Mouse (Mus musculus) macrophage (primary cell): ENCODE data around the gene Uso1. TPM values are rescaled to one million over a fixed set of nuclear protein-coding genes. Genes with fewer than 3 reads are reported as not detected.
A peak's percentile ranks its signal among the peaks of the same experiment; 100 is the strongest.

Experiments used
- H3K27ac ChIP-seq: fragments of 350-480 bp; formaldehyde crosslinking; 2 replicates; pipeline ENCODE4 v1.9.0; 2021
- H3K36me3 ChIP-seq: fragments of 350-480 bp; formaldehyde crosslinking; 2 replicates; pipeline ENCODE4 v1.9.0; 2021; ENCODE audit errors: inconsistent target
- H3K4me3 ChIP-seq: fragments of 350-480 bp; formaldehyde crosslinking; 2 replicates; pipeline ENCODE4 v1.9.0; 2021; ENCODE audit errors: inconsistent target
- H3K79me2 ChIP-seq: fragments of 350-480 bp; formaldehyde crosslinking; 2 replicates; pipeline ENCODE4 v1.9.0; 2021; ENCODE audit errors: inconsistent target
- WGBS: methylation state at CpG from one replicate; pipeline ENCODE4 v1.1.7; 2026; ENCODE audit warnings: inconsistent platforms; ENCODE audit not compliant: missing documents; 5-methylcytosine and 5-hydroxymethylcytosine counted together
- polyA plus RNA-seq: library from polyadenylated mRNA; stranded (reverse); fragments of 250-400 nt; gene quantifications from 3 replicates; pipeline ENCODE4 v1.2.4, GENCODE M21; 2018; ENCODE audit warnings: inconsistent platforms

The Uso1 gene
- polyA plus RNA-seq, 1 experiment from 2014 or later = 62.5 TPM

DNA sequence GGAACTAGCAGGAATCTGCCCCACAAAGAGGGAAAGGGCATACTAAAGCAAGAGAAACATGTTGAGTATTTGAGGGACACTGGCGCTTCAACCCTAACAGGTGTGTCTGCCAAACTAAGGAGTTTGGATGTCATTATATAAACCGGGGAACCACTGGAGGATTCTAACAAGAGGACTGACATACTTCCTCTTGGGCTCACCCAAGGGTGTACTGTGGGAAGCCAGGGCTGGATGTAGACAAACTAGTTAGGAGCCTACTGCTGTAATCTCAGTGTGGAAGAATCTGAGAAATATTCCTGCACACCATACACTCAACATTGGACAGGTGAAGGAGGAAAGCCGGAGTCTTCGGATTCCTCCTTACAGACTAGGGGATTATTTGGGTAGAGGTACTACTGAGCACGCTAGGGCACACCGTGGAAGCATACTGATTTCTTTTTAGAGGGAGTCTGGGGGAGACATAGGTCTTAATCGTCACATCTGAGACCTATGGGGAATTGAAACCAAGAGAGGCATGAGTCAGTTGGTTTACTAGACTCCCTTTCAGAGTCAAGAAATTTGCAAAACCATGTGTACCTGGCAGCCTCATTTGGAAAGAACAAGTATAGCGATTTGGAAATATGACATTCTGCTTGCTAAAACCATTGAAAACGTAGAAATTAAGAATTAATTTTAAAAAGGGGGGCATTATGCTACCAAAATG, 1.1 kb upstream of the Uso1 start:
- peak overlapping the region; percentile 61 for H3K4me3 ChIP-seq
- 40% methylated on average over 9 of the region's 9 CpGs for WGBS
- H3K79me2 ChIP-seq = peaks cover 34% of the 10 kb centered on the region
- 0 out of 2 replicates have a peak overlapping the region, but pooled peaks have one; percentile 24 for H3K27ac ChIP-seq
- no peaks in the 10 kb centered on the region for H3K36me3 ChIP-seq

DNA sequence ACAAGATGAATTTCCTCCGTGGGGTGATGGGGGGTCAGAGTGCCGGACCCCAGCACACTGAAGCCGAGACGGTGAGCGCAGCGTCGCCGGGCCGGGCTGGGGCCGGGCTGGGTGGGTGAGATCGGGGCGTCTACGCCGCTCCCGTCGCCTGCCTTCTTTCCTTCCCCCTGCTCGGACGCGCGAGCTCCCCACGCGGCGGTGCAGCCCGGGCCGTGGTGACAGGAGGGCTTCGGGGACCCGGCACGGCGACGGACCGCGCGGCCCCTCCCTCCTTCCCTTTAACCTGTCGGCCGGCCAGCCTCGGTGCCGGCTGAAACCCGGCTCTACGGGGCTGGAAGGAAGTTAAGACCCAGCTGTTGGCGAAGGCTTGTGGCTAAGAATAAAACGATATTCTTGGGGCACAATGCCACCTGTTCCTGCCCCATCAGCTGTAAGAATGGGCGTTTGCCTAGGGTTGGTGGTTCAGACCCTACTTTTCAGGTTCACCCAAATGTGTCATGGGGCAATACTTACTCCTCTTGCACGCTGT, 419 bp downstream of the Uso1 start:
- 0% methylated on average over 36 of the region's 43 CpGs for WGBS
- Histone ChIP-seq H3K27ac (0 out of 2 replicates have a peak overlapping the region, but pooled peaks have one; percentile 15), H3K4me3 (peak overlapping the region; percentile 66), H3K79me2 (peaks cover 49% of the 10 kb centered on the region), H3K36me3 (no peaks in the 10 kb centered on the region)

DNA sequence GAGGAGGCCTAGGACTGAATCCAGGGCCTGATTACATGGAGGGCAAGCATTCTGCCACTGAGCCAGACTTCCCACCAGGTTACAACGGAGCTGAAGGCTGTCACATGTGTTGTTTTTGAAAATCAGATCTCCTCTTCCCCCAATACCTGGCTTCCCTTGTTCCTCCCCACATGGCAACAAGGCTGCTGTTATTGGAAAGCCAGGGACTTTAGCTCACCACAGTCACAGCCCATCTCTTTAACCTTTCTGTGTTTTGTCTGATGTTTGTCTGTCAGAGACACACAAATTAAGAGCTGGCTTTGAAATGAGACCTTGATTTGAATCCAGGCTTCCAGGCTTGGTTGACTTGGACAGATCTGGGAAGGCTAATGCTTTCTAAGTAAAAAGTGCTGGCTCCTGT, 1.5 kb downstream of the Uso1 start:
- Histone ChIP-seq H3K36me3 (no peaks in the 10 kb centered on the region), H3K27ac (no peak overlapping the region), H3K4me3 (peak overlapping the region; percentile 66; the same call in 1 of the 2 replicates), H3K79me2 (peaks cover 59% of the 10 kb centered on the region)
- WGBS = 56% methylated on average over 1 of the region's 1 CpGs

GRCm38 (mm10) chr5:92141696-92142095, 4.0 kb downstream of the Uso1 start:
- WGBS = 96% methylated on average over 5 of the region's 5 CpGs
- H3K4me3 ChIP-seq = no peak overlapping the region

GRCm38 (mm10) chr5:92142481-92142880, 4.7 kb downstream of the Uso1 start:
- H3K36me3 ChIP-seq = no peaks in the 10 kb centered on the region
- peaks cover 92% of the 10 kb centered on the region for H3K79me2 ChIP-seq
- WGBS = 48% methylated on average over 3 of the region's 3 CpGs
- H3K27ac ChIP-seq = 0 out of 2 replicates have a peak overlapping the region, but pooled peaks have one; percentile 24
- H3K4me3 ChIP-seq = no peak overlapping the region

More at GRCm38 (mm10) chr5:92141696-92142095, 4.0 kb downstream of the Uso1 start:
- no peaks in the 10 kb centered on the region for H3K36me3 ChIP-seq
- H3K79me2 ChIP-seq = peaks cover 84% of the 10 kb centered on the region
- no peak overlapping the region for H3K27ac ChIP-seq

DNA sequence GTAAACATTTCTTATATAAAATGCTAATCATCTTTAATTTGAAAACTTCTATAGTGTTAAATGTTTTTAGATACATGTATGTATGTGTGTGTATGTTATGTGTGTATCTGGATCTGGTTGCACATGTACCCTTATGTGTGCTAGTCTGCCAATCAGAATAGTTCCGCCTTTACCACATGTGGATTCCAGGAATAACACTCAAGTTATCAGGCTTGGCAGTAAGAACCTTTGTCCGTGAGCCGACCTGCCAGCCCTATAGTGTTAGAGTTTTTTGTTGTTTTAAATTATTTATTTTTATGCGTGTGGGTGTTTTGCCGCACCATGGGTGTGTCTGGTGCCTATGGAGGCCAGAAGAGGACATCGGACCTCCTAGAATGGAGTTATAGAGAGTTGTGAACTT, 5.9 kb downstream of the Uso1 start:
- no peaks in the 10 kb centered on the region for H3K36me3 ChIP-seq
- H3K79me2 ChIP-seq = peaks cover 98% of the 10 kb centered on the region
- 94% methylated on average over 6 of the region's 6 CpGs for WGBS
- no peak overlapping the region for H3K4me3 ChIP-seq
- H3K27ac ChIP-seq = no peak overlapping the region

- peak overlapping the region; percentile 48 for H3K27ac ChIP-seq
- H3K79me2 ChIP-seq = peaks cover 98% of the 10 kb centered on the region
- H3K36me3 ChIP-seq = no peaks in the 10 kb centered on the region
- WGBS = 56% methylated on average over 6 of the region's 7 CpGs
- no peak overlapping the region for H3K4me3 ChIP-seq
These were observed 7.4 kb downstream of the Uso1 start for GRCm38 (mm10) chr5:92144954-92145708.

DNA sequence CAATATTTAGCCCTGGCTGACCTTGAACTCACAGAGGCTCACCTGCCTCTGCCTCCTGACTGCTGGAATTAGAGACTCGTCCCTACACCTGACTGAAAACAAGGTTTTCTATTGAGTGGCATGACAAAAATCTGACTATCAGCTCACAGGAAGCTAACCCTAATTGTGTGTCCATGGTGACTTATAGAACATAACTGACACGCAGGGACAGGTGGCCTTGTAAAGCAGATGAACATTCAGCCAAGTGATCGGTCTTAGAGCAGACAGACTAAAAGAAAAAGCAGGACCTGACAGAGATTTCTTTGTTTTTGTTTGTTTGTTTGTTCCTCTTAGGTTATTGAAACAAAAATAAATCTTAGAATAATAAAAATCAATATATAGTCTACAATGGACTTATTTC, 10.5 kb downstream of the Uso1 start:
- no peaks in the 10 kb centered on the region for H3K36me3 ChIP-seq
- H3K4me3 ChIP-seq = no peak overlapping the region
- WGBS = 100% methylated on average over 3 of the region's 3 CpGs
- H3K27ac ChIP-seq = no peak overlapping the region
- peaks cover 95% of the 10 kb centered on the region for H3K79me2 ChIP-seq

DNA sequence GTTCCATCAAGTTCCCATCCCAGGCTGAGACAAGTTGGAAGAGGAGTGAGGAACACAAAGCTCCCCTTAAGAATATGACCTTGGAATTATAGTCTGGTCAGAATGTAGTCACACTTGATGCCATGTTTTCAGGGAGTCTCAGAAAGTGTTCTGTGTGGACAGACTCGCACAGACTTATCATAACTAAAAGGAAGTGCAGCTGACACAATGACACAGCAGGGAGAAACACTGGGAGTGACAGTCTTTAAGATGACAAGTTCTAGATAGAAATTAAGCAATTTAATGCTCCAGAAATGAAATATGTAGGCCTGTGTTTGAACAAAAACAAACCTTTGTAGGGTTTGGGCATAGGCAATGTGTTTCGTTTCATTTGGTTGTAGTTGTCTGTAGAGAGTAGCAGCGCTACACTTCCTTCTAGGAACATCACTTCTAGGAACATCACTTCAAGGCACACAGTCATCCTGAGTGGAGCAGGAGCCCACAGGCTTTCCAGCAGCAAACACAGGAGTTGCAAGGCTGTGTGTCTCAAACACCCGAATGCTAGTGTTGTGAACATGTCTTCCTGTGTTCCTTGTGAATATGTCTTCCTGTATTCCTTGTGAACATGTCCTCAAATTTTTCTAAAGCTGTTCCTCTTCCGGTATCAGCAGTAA, 11.7 kb downstream of the Uso1 start:
- H3K27ac ChIP-seq = no peak overlapping the region
- H3K4me3 ChIP-seq = no peak overlapping the region
- 77% methylated on average over 5 of the region's 5 CpGs for WGBS
- H3K36me3 ChIP-seq = 0 out of 2 replicates have a peak, but pooled peaks cover 8% of the 10 kb centered on the region
- H3K79me2 ChIP-seq = peaks cover 85% of the 10 kb centered on the region

GRCm38 (mm10) chr5:92154861-92155260, 17.1 kb downstream of the Uso1 start:
- WGBS = 97% methylated on average over 3 of the region's 3 CpGs
- H3K4me3 ChIP-seq = no peak overlapping the region
- H3K79me2 ChIP-seq = peaks cover 56% of the 10 kb centered on the region
- no peak overlapping the region for H3K27ac ChIP-seq
- H3K36me3 ChIP-seq = peaks cover 24% of the 10 kb centered on the region; the same call in 1 of the 2 replicates

GRCm38 (mm10) chr5:92165976-92166375, 28.2 kb downstream of the Uso1 start:
- peaks cover 42% of the 10 kb centered on the region for H3K36me3 ChIP-seq
- WGBS = 84% methylated on average over 6 of the region's 6 CpGs

DNA sequence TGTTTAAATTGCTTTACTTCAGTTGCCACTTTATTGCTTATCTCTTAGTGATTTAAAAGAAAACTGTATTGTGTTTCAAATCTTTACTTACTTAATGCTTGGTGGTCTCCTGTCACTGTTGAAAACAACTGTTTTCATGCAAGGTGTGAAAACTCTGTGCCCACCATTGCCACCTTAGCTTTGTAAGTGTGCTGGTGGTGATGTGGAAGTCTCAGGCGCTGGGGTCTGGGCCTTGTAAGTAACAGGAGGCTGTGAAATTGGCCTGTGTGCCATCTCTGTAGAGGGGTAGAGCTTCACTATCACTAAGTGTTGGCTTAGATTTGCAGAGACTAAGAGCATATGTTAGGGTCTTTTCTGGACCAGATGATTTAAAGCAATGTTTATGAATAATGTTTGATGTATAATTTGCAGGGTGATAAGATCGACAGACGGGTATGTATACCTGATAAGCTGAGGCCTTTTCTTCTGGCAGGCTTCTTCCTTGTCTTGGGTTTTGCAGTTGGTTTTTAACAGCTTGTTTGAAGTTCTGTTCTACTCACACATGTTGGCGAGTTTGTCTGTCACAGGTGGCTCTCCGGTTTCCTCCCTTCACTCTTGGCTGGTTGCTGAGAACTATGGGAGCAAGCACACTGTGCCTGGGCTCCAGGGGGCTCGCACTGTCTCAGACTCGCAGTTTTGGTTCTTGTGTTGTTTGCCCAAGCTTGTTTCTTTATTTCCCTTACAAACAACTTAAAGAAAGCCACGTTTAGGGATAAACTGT, 45.5 kb downstream of the Uso1 start:
- 91% methylated on average over 8 of the region's 8 CpGs for WGBS
- H3K36me3 ChIP-seq = peaks cover 77% of the 10 kb centered on the region

More at GRCm38 (mm10) chr5:92165976-92166375, 28.2 kb downstream of the Uso1 start:
- no peak overlapping the region for H3K27ac ChIP-seq
- no peaks in the 10 kb centered on the region; the same call in 1 of the 2 replicates for H3K79me2 ChIP-seq
- no peak overlapping the region for H3K4me3 ChIP-seq

DNA sequence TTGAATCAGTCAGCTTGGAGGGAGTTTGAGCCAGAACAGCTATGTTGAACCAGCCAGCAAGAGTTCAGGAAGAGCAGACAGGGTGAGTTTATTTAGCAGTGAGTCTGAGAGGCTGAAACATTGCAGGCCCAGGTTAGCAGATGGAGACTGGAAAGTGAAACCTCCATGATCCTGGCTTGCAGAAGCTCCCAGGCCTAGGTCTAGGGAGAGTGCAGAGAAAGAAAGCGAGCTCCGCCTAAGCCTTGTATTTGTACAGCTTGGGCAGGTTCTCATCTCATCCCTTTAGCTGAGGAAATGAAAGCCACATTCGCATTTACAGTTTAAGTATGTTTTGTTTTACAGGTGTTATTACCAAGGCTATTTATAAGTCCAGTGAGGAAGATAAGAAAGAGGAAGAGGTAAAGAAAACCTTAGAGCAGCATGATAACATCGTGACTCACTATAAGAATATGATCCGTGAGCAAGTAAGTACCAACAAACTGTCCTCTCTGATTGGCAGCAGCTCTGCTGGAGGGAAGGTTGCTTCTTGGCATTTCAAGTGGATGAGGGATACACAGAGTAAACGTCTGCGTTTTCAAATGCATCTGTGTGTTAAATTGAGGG, 51.2 kb downstream of the Uso1 start:
- Histone ChIP-seq H3K4me3 (no peak overlapping the region), H3K79me2 (no peaks in the 10 kb centered on the region), H3K27ac (no peak overlapping the region), H3K36me3 (peaks cover 75% of the 10 kb centered on the region)
- WGBS = 91% methylated on average over 7 of the region's 7 CpGs

More for the DNA sequence above, 45.5 kb downstream of the Uso1 start:
- no peaks in the 10 kb centered on the region for H3K79me2 ChIP-seq
- H3K27ac ChIP-seq = no peak overlapping the region
- no peak overlapping the region for H3K4me3 ChIP-seq
